Mouse (Mus musculus) embryonic facial prominence, embryonic 11.5 days (tissue): ENCODE results near the gene Cdh13. TPM values are rescaled to one million over a fixed set of nuclear protein-coding genes. Genes with fewer than 3 reads are reported as not detected.

Source experiments
- ATAC-seq: fragments of 200-750 bp; cut with Nextera tagmentation; replicated peaks from 2 replicates; pipeline ENCODE4 v1.8.0; 2017; ENCODE audit warnings: low read depth; ENCODE audit not compliant: insufficient number of reproducible peaks, low FRiP score, low TSS enrichment
- DNase-seq: peaks from one replicate; pipeline ENCODE4 v3.0.0-alpha.2; 2015; ENCODE audit warnings: low spot score
- H3K27ac ChIP-seq: fragments of 300-500 bp; sonication (generic); replicated peaks from 2 replicates; pipeline ENCODE4 v1.5.1; 2014; ENCODE audit warnings: mild to moderate bottlenecking, low read depth, low read length, control low read depth
- H3K27me3 ChIP-seq: fragments of 300-500 bp; sonication (generic); 2 replicates; pipeline ENCODE4 v1.6.1; 2014; ENCODE audit warnings: mild to moderate bottlenecking, low read length, moderate library complexity, mixed read lengths; ENCODE audit not compliant: control insufficient read depth, insufficient read depth
- H3K36me3 ChIP-seq: fragments of 300-500 bp; sonication (generic); replicated peaks from 2 replicates; pipeline ENCODE4 v1.6.1; 2014; ENCODE audit warnings: low read depth, mild to moderate bottlenecking, low read length, moderate library complexity, mixed read lengths; ENCODE audit not compliant: control insufficient read depth, insufficient read depth
- H3K4me1 ChIP-seq: fragments of 300-500 bp; sonication (generic); 2 replicates; pipeline ENCODE4 v1.6.1; 2014; ENCODE audit warnings: low read length, mixed read lengths; ENCODE audit not compliant: control insufficient read depth, insufficient read depth
- H3K4me2 ChIP-seq: fragments of 300-500 bp; sonication (generic); 2 replicates; pipeline ENCODE4 v1.6.1; 2014; ENCODE audit warnings: low read depth, mild to moderate bottlenecking, control low read depth, low read length, moderate library complexity
- H3K4me3 ChIP-seq: fragments of 300-500 bp; sonication (generic); 2 replicates; pipeline ENCODE4 v1.5.1; 2014; ENCODE audit warnings: low read depth, low read length, control low read depth
- H3K9ac ChIP-seq: fragments of 300-500 bp; sonication (generic); replicated peaks from 2 replicates; pipeline ENCODE4 v1.6.1; 2014; ENCODE audit warnings: mild to moderate bottlenecking, control low read depth, low read length
- H3K9me3 ChIP-seq: fragments of 300-500 bp; sonication (generic); replicated peaks from 2 replicates; pipeline ENCODE4 v1.6.1; 2016; ENCODE audit warnings: mild to moderate bottlenecking, low read length, inconsistent platforms, mixed read lengths; ENCODE audit not compliant: control insufficient read depth
- WGBS: fragments of 180-500 bp; shearing (Covaris S2); extraction: QIAGEN DNeasy Blood & Tissue Kit; methylation state at CpG from one replicate; pipeline ENCODE4 v1.1.7; 2014; 5-methylcytosine and 5-hydroxymethylcytosine counted together
- polyA plus RNA-seq: library from polyadenylated mRNA; unstranded; fragments of >200 nt; fragmentation: Nextera tagmentation; extraction: Ambion mirVana; gene quantifications from 2 replicates; pipeline ENCODE4 v1.2.1, GENCODE M21; 2014

Cdh13 gene
- polyA plus RNA-seq, 1 experiment from 2014 or later = 7.1 TPM

DNA sequence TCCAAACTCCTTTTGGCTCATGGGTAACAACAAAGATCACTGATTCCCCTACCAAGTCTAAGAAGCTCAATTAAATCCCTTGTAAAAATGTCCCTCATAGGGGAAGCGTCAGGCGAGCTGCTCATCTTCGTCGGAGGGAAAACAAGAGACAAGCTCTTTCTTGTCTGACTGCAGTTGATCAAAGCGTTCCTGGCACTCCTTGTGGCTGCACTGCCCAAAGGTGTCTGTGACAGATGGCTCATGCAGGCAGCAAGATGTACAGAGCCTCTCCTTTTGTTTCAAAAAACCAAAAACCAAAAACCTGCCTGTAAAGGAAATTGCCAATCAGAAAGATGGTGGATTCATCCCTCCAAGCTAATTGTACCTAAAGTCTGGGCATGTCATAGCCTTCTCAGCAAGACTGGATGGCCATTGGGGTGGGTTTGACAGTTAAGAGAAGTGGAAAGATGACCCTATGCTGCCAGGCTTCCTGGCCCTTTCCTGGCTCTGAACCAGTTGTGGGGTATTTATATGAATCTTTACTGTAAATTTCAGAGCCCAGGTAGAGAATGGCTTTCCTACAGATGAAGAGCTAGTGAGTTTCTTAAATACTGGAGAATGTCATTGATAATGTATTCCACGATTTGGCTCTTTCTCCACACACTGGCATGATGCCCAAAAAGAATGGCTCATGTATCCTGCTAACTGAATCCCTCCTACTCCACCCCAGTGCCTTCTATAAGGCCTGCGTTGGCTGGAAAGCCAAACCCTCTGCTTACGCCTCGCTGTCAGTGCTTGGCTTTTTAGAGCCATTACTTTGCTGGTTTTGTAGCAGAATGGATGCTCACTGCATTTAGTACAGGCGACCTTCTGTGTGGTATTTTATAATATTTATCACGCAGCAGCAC lies 596.6 kb downstream of the Cdh13 start:
- no peak overlapping the region for H3K4me3 ChIP-seq
- 84% methylated on average over 11 of the region's 11 CpGs for WGBS

DNA sequence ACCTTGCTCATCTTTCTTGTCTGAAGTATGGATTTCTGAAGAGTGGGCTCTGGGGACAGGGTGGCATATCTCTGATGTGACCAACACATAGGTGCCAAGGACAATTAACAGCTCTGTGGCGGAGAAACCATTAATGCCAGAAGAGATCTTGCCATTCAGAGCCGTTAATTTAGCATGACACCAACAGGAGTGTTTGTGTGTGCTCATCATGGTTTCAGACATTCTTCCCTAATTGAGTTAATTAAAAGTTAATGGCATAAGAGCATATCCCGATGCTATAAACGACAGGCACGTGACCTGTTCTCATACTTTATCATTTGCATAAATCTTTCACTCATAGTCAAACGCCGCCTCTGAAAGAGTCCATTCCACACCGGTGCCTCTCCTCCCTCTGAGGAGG lies 600.8 kb downstream of the Cdh13 start:
- no peaks in the 10 kb centered on the region for H3K27me3 ChIP-seq
- H3K4me1 ChIP-seq = no peaks in the 10 kb centered on the region
- no peaks in the 10 kb centered on the region for H3K9me3 ChIP-seq
- ATAC-seq = no peak
- WGBS = 79% methylated on average over 8 of the region's 8 CpGs
- H3K4me2 ChIP-seq = no peak overlapping the region
- no peak overlapping the region for H3K4me3 ChIP-seq
- no peak for DNase-seq
- H3K9ac ChIP-seq = no peak overlapping the region
- no peak overlapping the region for H3K27ac ChIP-seq
- H3K36me3 ChIP-seq = no peaks in the 10 kb centered on the region

More for the DNA sequence above, 596.6 kb downstream of the Cdh13 start:
- Histone ChIP-seq H3K9ac (no peak overlapping the region), H3K36me3 (no peaks in the 10 kb centered on the region), H3K27ac (no peak overlapping the region), H3K4me2 (no peak overlapping the region), H3K4me1 (no peaks in the 10 kb centered on the region), H3K9me3 (no peaks in the 10 kb centered on the region), H3K27me3 (no peaks in the 10 kb centered on the region)
- peak; percentile 1 for DNase-seq
- ATAC-seq = no peak

DNA sequence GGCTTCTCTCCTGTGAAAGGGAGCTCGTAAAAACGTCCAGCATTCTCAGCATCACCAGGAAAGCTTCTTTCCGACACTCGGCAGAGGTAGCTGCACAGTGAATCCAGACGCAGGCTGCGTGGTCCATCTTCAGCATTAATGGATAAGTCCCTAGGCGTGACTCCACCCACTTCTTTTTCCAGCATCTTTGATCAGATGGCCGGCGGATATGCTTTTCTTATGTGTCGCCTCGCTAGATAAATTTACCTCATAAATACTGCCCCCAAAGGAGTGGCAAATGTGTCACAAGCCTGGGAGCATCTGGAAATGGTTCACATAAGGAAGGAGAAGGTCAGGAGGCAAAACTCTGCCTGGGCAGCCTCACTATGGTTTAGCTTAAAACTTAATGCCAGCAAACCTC lies 601.5 kb downstream of the Cdh13 start:
- Histone ChIP-seq H3K9me3 (no peaks in the 10 kb centered on the region), H3K4me3 (no peak overlapping the region), H3K27ac (no peak overlapping the region), H3K27me3 (no peaks in the 10 kb centered on the region), H3K36me3 (no peaks in the 10 kb centered on the region), H3K4me2 (no peak overlapping the region), H3K9ac (no peak overlapping the region), H3K4me1 (no peaks in the 10 kb centered on the region)
- 60% methylated on average over 11 of the region's 11 CpGs for WGBS
- ATAC-seq (no peak), DNase-seq (peak; percentile 43)

DNA sequence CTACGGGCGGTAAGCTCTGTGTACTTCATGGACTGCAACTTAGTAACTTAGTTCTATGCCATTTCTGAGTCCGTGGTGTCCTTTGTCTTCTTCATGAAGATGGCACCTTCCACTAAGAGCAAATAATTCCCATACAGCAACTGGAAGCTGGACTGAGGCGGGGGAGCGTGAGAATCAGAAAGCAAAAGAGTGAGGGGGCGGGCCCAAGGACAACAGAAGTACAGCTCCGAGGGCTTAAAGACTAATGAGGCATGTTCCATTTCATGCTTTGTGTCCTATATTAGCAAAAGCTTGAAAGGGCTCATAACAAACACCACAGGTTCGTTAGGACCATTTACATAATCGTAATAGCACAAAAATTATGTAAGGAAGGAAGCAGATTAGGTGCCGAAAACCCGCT lies 618.9 kb downstream of the Cdh13 start:
- Histone ChIP-seq H3K4me2 (no peak overlapping the region), H3K4me3 (no peak overlapping the region), H3K4me1 (no peaks in the 10 kb centered on the region), H3K9ac (no peak overlapping the region), H3K9me3 (no peaks in the 10 kb centered on the region), H3K36me3 (no peaks in the 10 kb centered on the region), H3K27ac (no peak overlapping the region), H3K27me3 (no peaks in the 10 kb centered on the region)
- WGBS = 89% methylated on average over 11 of the region's 11 CpGs
- no peak for ATAC-seq
- no peak for DNase-seq

DNA sequence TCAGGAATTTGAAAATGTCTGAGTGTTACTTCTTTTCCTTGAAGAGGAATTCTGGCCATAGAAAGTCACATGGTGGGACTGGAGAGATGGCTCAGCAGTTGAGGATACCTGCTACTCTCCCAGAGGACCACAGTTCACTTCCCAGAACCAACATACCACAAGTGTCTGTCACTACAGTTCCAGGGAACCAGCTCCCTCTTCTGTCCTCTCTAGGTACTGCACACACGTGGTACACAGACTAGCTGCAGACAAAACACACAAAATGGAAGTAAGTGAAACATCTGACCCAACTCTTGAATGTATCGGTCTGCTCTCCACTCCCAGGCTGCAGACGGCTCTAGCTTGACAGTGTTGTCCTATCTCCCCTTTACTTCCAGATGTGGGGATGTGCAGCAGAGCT lies 633.0 kb downstream of the Cdh13 start:
- H3K4me3 ChIP-seq = no peak overlapping the region
- no peaks in the 10 kb centered on the region for H3K27me3 ChIP-seq
- no peaks in the 10 kb centered on the region for H3K4me1 ChIP-seq
- H3K36me3 ChIP-seq = no peaks in the 10 kb centered on the region
- H3K9me3 ChIP-seq = no peaks in the 10 kb centered on the region
- WGBS = 94% methylated on average over 3 of the region's 3 CpGs
- H3K9ac ChIP-seq = no peak overlapping the region
- no peak overlapping the region for H3K27ac ChIP-seq
- no peak for DNase-seq
- ATAC-seq = no peak
- H3K4me2 ChIP-seq = no peak overlapping the region

DNA sequence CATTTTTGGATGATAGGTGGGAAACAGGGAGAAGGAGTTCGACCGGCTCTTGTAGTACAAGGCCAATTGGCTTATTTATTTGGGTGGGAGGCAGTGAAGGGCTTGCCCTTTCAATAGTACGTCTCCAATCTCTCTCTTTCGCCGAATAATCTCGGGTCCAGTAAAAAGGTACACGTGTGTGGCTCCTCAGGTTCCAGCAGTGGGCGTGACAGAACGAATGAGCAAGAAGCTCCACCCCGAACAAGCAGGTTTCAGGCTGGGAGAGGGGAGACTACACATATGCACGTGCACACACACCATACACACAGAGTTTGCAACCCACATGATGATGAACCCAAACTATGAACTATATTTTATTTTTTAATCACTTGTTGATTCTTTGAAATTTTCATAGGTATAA lies 653.9 kb downstream of the Cdh13 start:
- Histone ChIP-seq H3K9me3 (no peaks in the 10 kb centered on the region), H3K27ac (no peak overlapping the region), H3K36me3 (no peaks in the 10 kb centered on the region), H3K9ac (no peak overlapping the region), H3K4me1 (no peaks in the 10 kb centered on the region), H3K4me3 (no peak overlapping the region), H3K4me2 (no peak overlapping the region), H3K27me3 (no peaks in the 10 kb centered on the region)
- DNase-seq (no peak), ATAC-seq (no peak)
- 19% methylated on average over 11 of the region's 11 CpGs for WGBS

DNA sequence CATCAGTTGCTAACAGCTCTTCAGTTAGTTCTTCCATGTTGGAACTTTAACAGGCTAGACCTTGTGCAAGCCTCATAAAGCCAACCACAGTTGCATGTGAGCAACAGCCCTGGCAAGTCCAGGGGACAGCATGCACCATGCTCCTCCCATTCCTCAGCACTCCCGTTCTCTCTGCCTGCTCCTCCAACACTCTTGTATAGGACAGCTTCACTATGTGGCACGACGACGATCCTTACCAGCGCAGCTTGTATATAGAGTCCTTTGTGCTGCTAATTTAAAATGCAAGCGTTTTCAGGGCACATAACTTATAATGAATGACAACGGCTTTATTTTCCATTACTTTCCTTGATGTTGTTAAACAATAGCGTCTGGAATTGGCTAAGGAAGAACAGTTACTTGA lies 654.5 kb downstream of the Cdh13 start:
- Histone ChIP-seq H3K9me3 (no peaks in the 10 kb centered on the region), H3K36me3 (no peaks in the 10 kb centered on the region), H3K27me3 (no peaks in the 10 kb centered on the region), H3K27ac (no peak overlapping the region), H3K9ac (no peak overlapping the region), H3K4me2 (no peak overlapping the region), H3K4me3 (no peak overlapping the region), H3K4me1 (no peaks in the 10 kb centered on the region)
- ATAC-seq (no peak), DNase-seq (no peak)
- WGBS = 42% methylated on average over 8 of the region's 8 CpGs

DNA sequence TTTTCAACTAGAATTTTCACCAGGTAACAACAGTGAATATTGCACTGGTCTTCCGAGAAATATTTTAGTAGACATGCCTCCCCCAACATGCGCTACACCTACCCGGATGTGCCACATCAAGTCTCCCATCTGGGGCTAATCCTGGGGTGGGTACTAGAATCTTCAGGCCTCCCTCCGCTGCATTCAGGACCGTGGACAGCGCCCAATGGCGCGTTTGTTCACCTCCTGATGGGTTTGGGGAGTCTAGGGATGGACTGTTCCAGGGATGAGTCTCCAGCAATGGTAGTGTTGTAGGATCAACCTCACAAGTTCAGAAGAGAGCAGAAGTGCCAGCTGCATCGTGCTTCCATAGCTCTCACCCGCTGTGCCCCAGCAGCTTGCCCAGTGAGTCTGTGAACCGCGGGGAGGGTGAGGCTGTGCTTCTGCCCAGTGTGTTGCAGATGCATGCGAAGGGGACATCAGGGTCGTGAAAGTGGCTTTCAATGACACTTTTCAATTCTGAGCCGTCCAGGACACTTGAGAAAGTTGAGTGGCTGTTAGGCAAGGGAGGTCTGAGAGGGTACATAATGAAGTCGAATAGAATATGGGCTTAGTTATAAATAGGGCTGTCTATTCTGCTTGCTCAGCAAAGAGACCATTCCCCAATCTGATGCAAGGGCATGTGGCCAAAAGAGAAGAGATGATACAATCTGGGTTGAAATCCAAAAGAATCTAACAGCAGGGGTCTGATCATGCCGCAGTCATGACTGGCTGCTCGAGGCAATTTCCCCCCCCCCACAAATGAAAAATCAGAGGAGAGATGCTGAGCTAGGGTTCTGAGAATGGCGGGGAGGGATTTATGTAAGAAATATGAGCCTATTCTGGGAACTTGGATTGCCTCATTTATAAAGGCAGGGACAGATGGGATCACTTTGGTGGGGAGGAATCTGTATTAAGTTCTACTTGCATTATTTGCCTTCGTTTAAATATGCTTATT lies 668.5 kb downstream of the Cdh13 start:
- no peaks in the 10 kb centered on the region for H3K4me1 ChIP-seq
- no peak for ATAC-seq
- H3K4me3 ChIP-seq = no peak overlapping the region
- H3K9ac ChIP-seq = no peak overlapping the region
- no peaks in the 10 kb centered on the region for H3K9me3 ChIP-seq
- DNase-seq = peak; percentile 74
- no peak overlapping the region for H3K27ac ChIP-seq
- H3K36me3 ChIP-seq = no peaks in the 10 kb centered on the region
- H3K4me2 ChIP-seq = no peak overlapping the region
- 60% methylated on average over 20 of the region's 20 CpGs for WGBS
- H3K27me3 ChIP-seq = no peaks in the 10 kb centered on the region
